ENCODE assay signal across 13 mouse cellular contexts in genomic region chr13:51434460-51434859, GRCm38 (mm10). TPM values are rescaled to one million over a fixed set of nuclear protein-coding genes. Genes with fewer than 3 reads are reported as not detected.
DNase-seq lines count a peak whose midpoint lies in the region; ATAC-seq and TF ChIP-seq lines count a peak whose summit lies in the region.
"Had no signal": no experiment of that assay in that cellular context is flagged by ENCODE, and none has a peak within 500 bp of the region (broad histone marks: within the 10 kb centered on the region; RNA-seq: fewer than 3 reads in every experiment).

No protein-coding gene starts in this region.

- ATAC-seq in limb, embryonic 11.5 days (ENCODE audit: insufficient number of reproducible peaks, low FRiP score, low TSS enrichment, low read depth) = no peak

- WGBS in lung, adult 2 months = 69% methylated on average over 2 of the region's 2 CpGs
- 67% methylated on average over 2 of the region's 2 CpGs for WGBS in limb, embryonic 11.5 days

- H3K9me3 ChIP-seq in limb, embryonic 11.5 days (ENCODE audit: control insufficient read depth, low read length) = no peaks in the 10 kb centered on the region
- H3K9me3 ChIP-seq: liver, embryonic 13.5 days; stomach, embryonic 15.5 days had no signal

- H3K27ac ChIP-seq in limb, embryonic 11.5 days (replicated peaks; ENCODE audit: low read depth, low read length) = no peak overlapping the region
- H3K27ac ChIP-seq: liver, embryonic 13.5 days; stomach, embryonic 15.5 days had no signal

- H3K4me2 ChIP-seq in limb, embryonic 11.5 days (ENCODE audit: low read depth, severe bottlenecking) = no peak overlapping the region
- H3K4me2 ChIP-seq: liver, embryonic 13.5 days; stomach, embryonic 15.5 days had no signal

- H3K36me3 ChIP-seq in limb, embryonic 11.5 days (ENCODE audit: control insufficient read depth, insufficient read depth, low read length) = no peaks in the 10 kb centered on the region
- H3K36me3 ChIP-seq: liver, embryonic 13.5 days; stomach, embryonic 15.5 days had no signal

- DNase-seq in embryo, embryonic 10 days (ENCODE audit: low spot score) = peak; percentile 55
- no peak for DNase-seq in embryo, embryonic 9.5 days (ENCODE audit: extremely low spot score)
- no peak for DNase-seq in lung, adult 2 months
- no peak for DNase-seq in lung, postnatal 25 days (ENCODE audit: low spot score)
- peak; percentile 10 for DNase-seq in adipocyte (ENCODE audit: low spot score)
- peak; percentile 51 for DNase-seq in limb, embryonic 11.5 days (ENCODE audit: low spot score)
- no peak for DNase-seq in left cerebral cortex, adult 11 months (ENCODE audit: low spot score)
- DNase-seq in urinary bladder, postnatal 4 days (ENCODE audit: low spot score in 2 of 2) = no peak
- DNase-seq: adrenal gland, postnatal 25 days; liver, embryonic 13.5 days; right cerebral cortex, adult 18-20 months had no signal

- H3K4me1 ChIP-seq in lung, adult 2 months (ENCODE audit: control insufficient read depth, insufficient read depth, low read length) = no peaks in the 10 kb centered on the region
- no peaks in the 10 kb centered on the region for H3K4me1 ChIP-seq in limb, embryonic 11.5 days (ENCODE audit: control insufficient read depth, insufficient read depth, low read length)
- H3K4me1 ChIP-seq: liver, embryonic 13.5 days; stomach, embryonic 15.5 days had no signal

- 0 out of 2 replicates have a peak, but pooled peaks have one; percentile 18 for TF ChIP-seq CTCF in lung, adult 2 months (IDR thresholded peaks at IDR 0.05; ENCODE audit: insufficient read depth, low read length)

- no peak overlapping the region for H3K9ac ChIP-seq in limb, embryonic 11.5 days (ENCODE audit: low read length)
- H3K9ac ChIP-seq: liver, embryonic 13.5 days; stomach, embryonic 15.5 days had no signal

- no peak overlapping the region for H3K4me3 ChIP-seq in lung, adult 2 months (replicated peaks; ENCODE audit: extremely low read depth, low read depth, low read length)
- no peak overlapping the region for H3K4me3 ChIP-seq in limb, embryonic 11.5 days (ENCODE audit: low read depth, low read length)
- H3K4me3 ChIP-seq: liver, embryonic 13.5 days; myocyte; stomach, embryonic 15.5 days had no signal

- no peak for TF ChIP-seq POLR2A in lung, adult 2 months (IDR thresholded peaks at IDR 0.05; ENCODE audit: borderline replicate concordance, extremely low read depth, low read depth, low read length)

- no peaks in the 10 kb centered on the region for H3K27me3 ChIP-seq in limb, embryonic 11.5 days (ENCODE audit: control insufficient read depth, insufficient read depth, low read length)
- H3K27me3 ChIP-seq: liver, embryonic 13.5 days; stomach, embryonic 15.5 days had no signal

RNA-seq across cellular contexts. Expression of gene S1pr3, which starts 26.0 kb away (rescaled TPM):
- 38.6 and 51.1 TPM in 2 replicates for polyA plus RNA-seq in lung, adult 2 months (2012; rRNA removed)
- 126 and 129 TPM in 2 replicates for polyA plus RNA-seq in limb, embryonic 11.5 days (2014; fragmentation: Nextera tagmentation; extraction: Ambion mirVana)

Comparison
In these comparisons a context has a peak if more than half of its experiments do, and no peak if none do; other contexts are left out.
1. DNase-seq: peak in embryo, embryonic 10 days (single experiment), adipocyte (single experiment) and limb, embryonic 11.5 days (single experiment); none in embryo, embryonic 9.5 days (single experiment), lung, adult 2 months (single experiment), lung, postnatal 25 days (single experiment), left cerebral cortex, adult 11 months (single experiment) and urinary bladder, postnatal 4 days (0 of 2).